Mouse (Mus musculus) neural tube, embryonic 12.5 days (tissue): ENCODE measurements around the gene Ccdc115. TPM values are rescaled to one million over a fixed set of nuclear protein-coding genes. Genes with fewer than 3 reads are reported as not detected.

ENCODE experiments used
- ATAC-seq: fragments of 200-750 bp; cut with Nextera tagmentation; 2 replicates; pipeline ENCODE4 v1.8.0; 2017; ENCODE audit warnings: low read depth, mild to moderate bottlenecking, moderate TSS enrichment, moderate library complexity; ENCODE audit not compliant: low FRiP score
- H3K27ac ChIP-seq: fragments of 300-500 bp; sonication (generic); 2 replicates; pipeline ENCODE4 v1.5.1; 2016
- H3K27me3 ChIP-seq: fragments of 300-500 bp; sonication (generic); replicated peaks from 2 replicates; pipeline ENCODE4 v1.6.1; 2016; ENCODE audit warnings: mild to moderate bottlenecking
- H3K36me3 ChIP-seq: fragments of 300-500 bp; sonication (generic); 2 replicates; pipeline ENCODE4 v1.6.1; 2016; ENCODE audit warnings: mild to moderate bottlenecking
- H3K4me1 ChIP-seq: fragments of 300-500 bp; sonication (generic); 2 replicates; pipeline ENCODE4 v1.6.1; 2016
- H3K4me2 ChIP-seq: fragments of 300-500 bp; sonication (generic); replicated peaks from 2 replicates; pipeline ENCODE4 v1.6.1; 2016; ENCODE audit warnings: mild to moderate bottlenecking
- H3K4me3 ChIP-seq: fragments of 300-500 bp; sonication (generic); 2 replicates; pipeline ENCODE4 v1.5.1; 2016
- H3K9ac ChIP-seq: fragments of 300-500 bp; sonication (generic); 2 replicates; pipeline ENCODE4 v1.6.1; 2016; ENCODE audit warnings: mild to moderate bottlenecking
- H3K9me3 ChIP-seq: fragments of 300-500 bp; sonication (generic); 2 replicates; pipeline ENCODE4 v1.6.1; 2016; ENCODE audit warnings: mild to moderate bottlenecking
- WGBS: fragments of 180-500 bp; shearing (Covaris S2); methylation state at CpG from one replicate; pipeline ENCODE4 v1.1.7; 2016; 5-methylcytosine and 5-hydroxymethylcytosine counted together
- polyA plus RNA-seq: library from polyadenylated mRNA; unstranded; fragments of >200 nt; fragmentation: Nextera tagmentation; extraction: Ambion mirVana; gene quantifications from 2 replicates; pipeline ENCODE4 v1.2.1, GENCODE M21; 2016

Gene Ccdc115
- polyA plus RNA-seq, 1 experiment from 2014 or later = 64.1 TPM

GRCm38 (mm10) chr1:34435371-34436120, 3.9 kb downstream of the Ccdc115 start:
- H3K27ac ChIP-seq = no peak overlapping the region
- peaks cover 13% of the 10 kb centered on the region for H3K9me3 ChIP-seq
- WGBS = 34% methylated on average over 8 of the region's 8 CpGs
- peak overlapping the region; percentile 50 for H3K4me3 ChIP-seq
- H3K4me1 ChIP-seq = peaks cover 14% of the 10 kb centered on the region
- peak overlapping the region; percentile 67 for H3K9ac ChIP-seq
- H3K36me3 ChIP-seq = peaks cover 14% of the 10 kb centered on the region
- no peak for ATAC-seq
- no peaks in the 10 kb centered on the region for H3K27me3 ChIP-seq
- H3K4me2 ChIP-seq = peak overlapping the region; percentile 53

- ATAC-seq = 0 out of 2 replicates have a peak, but pooled peaks have one; percentile 7
- Histone ChIP-seq H3K4me1 (peaks cover 10% of the 10 kb centered on the region), H3K27me3 (no peaks in the 10 kb centered on the region), H3K9ac (peak overlapping the region; percentile 67), H3K27ac (no peak overlapping the region), H3K9me3 (peaks cover 21% of the 10 kb centered on the region), H3K4me2 (peak overlapping the region; percentile 53), H3K36me3 (peaks cover 15% of the 10 kb centered on the region), H3K4me3 (peak overlapping the region; percentile 50)
- WGBS = under 1% methylated on average over 30 of the region's 30 CpGs
Observed at GRCm38 (mm10) chr1:34434660-34435160, 4.8 kb downstream of the Ccdc115 start.

- Histone ChIP-seq H3K4me1 (peaks cover 10% of the 10 kb centered on the region), H3K27ac (no peak overlapping the region), H3K4me2 (peak overlapping the region; percentile 53), H3K27me3 (no peaks in the 10 kb centered on the region), H3K36me3 (peaks cover 15% of the 10 kb centered on the region), H3K9me3 (peaks cover 24% of the 10 kb centered on the region), H3K9ac (peak overlapping the region; percentile 26; the same call in 1 of the 2 replicates), H3K4me3 (peak overlapping the region; percentile 50)
- WGBS = 14% methylated on average over 19 of the region's 19 CpGs
- no peak for ATAC-seq
Observed at GRCm38 (mm10) chr1:34433891-34434521, 5.5 kb downstream of the Ccdc115 start.

GRCm38 (mm10) chr1:34432776-34433481, 6.5 kb downstream of the Ccdc115 start:
- ATAC-seq = peak; percentile 54
- H3K4me1 ChIP-seq = peaks cover 5% of the 10 kb centered on the region; the same call in 1 of the 2 replicates
- H3K9ac ChIP-seq = peak overlapping the region; percentile 54
- 3% methylated on average over 35 of the region's 35 CpGs for WGBS
- peak overlapping the region; percentile 38; the same call in 1 of the 2 replicates for H3K27ac ChIP-seq
- no peaks in the 10 kb centered on the region for H3K27me3 ChIP-seq
- H3K4me2 ChIP-seq = peak overlapping the region; percentile 65
- H3K9me3 ChIP-seq = peaks cover 24% of the 10 kb centered on the region
- peak overlapping the region; percentile 38 for H3K4me3 ChIP-seq
- peaks cover 15% of the 10 kb centered on the region for H3K36me3 ChIP-seq

GRCm38 (mm10) chr1:34432411-34432775, 7.1 kb downstream of the Ccdc115 start:
- ATAC-seq = no peak
- peak overlapping the region; percentile 38 for H3K4me3 ChIP-seq
- peaks cover 27% of the 10 kb centered on the region for H3K9me3 ChIP-seq
- H3K4me1 ChIP-seq = peaks cover 5% of the 10 kb centered on the region; the same call in 1 of the 2 replicates
- no peaks in the 10 kb centered on the region for H3K27me3 ChIP-seq
- peak overlapping the region; percentile 65 for H3K4me2 ChIP-seq
- WGBS = 31% methylated on average over 13 of the region's 13 CpGs
- H3K9ac ChIP-seq = no peak overlapping the region; the same call in 1 of the 2 replicates
- peaks cover 15% of the 10 kb centered on the region for H3K36me3 ChIP-seq
- no peak overlapping the region for H3K27ac ChIP-seq

GRCm38 (mm10) chr1:34431431-34431830, 8.0 kb downstream of the Ccdc115 start:
- Histone ChIP-seq H3K27me3 (no peaks in the 10 kb centered on the region), H3K9ac (no peak overlapping the region), H3K27ac (no peak overlapping the region), H3K9me3 (peaks cover 31% of the 10 kb centered on the region), H3K36me3 (peaks cover 15% of the 10 kb centered on the region), H3K4me2 (no peak overlapping the region), H3K4me3 (no peak overlapping the region), H3K4me1 (peaks cover 5% of the 10 kb centered on the region; the same call in 1 of the 2 replicates)
- ATAC-seq = no peak
- 97% methylated on average over 9 of the region's 9 CpGs for whole genome bisulfite sequencing

DNA sequence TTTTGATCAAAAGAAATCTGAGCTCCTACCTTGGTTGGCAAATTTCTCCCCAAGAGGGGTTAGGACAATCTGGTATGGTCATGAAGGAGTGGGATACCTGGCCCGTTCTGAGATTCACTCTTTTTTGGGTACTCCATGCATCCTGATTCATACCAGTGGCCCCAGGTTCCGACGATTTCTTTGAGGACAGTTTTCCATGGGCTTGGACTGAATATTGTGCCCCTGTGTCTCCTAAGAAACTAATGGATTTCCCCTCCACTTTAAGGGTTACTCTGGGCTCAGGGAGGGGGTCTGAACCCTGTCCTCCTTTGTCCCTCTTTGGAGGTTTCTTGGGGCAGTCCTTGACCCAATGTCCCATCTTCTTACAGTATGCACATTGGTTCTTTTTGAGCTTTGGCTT, 8.5 kb downstream of the Ccdc115 start:
- Histone ChIP-seq H3K9me3 (peaks cover 31% of the 10 kb centered on the region), H3K4me1 (peaks cover 5% of the 10 kb centered on the region; the same call in 1 of the 2 replicates), H3K4me3 (no peak overlapping the region), H3K9ac (no peak overlapping the region), H3K4me2 (no peak overlapping the region), H3K27me3 (no peaks in the 10 kb centered on the region), H3K36me3 (peaks cover 15% of the 10 kb centered on the region), H3K27ac (no peak overlapping the region)
- no peak for ATAC-seq
- 95% methylated on average over 3 of the region's 3 CpGs for WGBS

- no peaks in the 10 kb centered on the region for H3K27me3 ChIP-seq
- peaks cover 5% of the 10 kb centered on the region; the same call in 1 of the 2 replicates for H3K4me1 ChIP-seq
- H3K36me3 ChIP-seq = peaks cover 15% of the 10 kb centered on the region
- peaks cover 31% of the 10 kb centered on the region for H3K9me3 ChIP-seq
- H3K4me3 ChIP-seq = no peak overlapping the region
- no peak overlapping the region for H3K27ac ChIP-seq
- H3K9ac ChIP-seq = no peak overlapping the region
- 93% methylated on average over 4 of the region's 4 CpGs for WGBS
- H3K4me2 ChIP-seq = no peak overlapping the region
- no peak for ATAC-seq
Observed at GRCm38 (mm10) chr1:34429281-34429680, 10.2 kb downstream of the Ccdc115 start.

GRCm38 (mm10) chr1:34428466-34428865, 11.0 kb downstream of the Ccdc115 start:
- no peak overlapping the region for H3K9ac ChIP-seq
- H3K4me2 ChIP-seq = no peak overlapping the region
- ATAC-seq = no peak
- peaks cover 31% of the 10 kb centered on the region for H3K9me3 ChIP-seq
- H3K36me3 ChIP-seq = peaks cover 15% of the 10 kb centered on the region
- no peak overlapping the region for H3K27ac ChIP-seq
- no peaks in the 10 kb centered on the region; the same call in 1 of the 2 replicates for H3K4me1 ChIP-seq
- WGBS = 90% methylated on average over 2 of the region's 2 CpGs
- H3K4me3 ChIP-seq = no peak overlapping the region
- H3K27me3 ChIP-seq = no peaks in the 10 kb centered on the region

DNA sequence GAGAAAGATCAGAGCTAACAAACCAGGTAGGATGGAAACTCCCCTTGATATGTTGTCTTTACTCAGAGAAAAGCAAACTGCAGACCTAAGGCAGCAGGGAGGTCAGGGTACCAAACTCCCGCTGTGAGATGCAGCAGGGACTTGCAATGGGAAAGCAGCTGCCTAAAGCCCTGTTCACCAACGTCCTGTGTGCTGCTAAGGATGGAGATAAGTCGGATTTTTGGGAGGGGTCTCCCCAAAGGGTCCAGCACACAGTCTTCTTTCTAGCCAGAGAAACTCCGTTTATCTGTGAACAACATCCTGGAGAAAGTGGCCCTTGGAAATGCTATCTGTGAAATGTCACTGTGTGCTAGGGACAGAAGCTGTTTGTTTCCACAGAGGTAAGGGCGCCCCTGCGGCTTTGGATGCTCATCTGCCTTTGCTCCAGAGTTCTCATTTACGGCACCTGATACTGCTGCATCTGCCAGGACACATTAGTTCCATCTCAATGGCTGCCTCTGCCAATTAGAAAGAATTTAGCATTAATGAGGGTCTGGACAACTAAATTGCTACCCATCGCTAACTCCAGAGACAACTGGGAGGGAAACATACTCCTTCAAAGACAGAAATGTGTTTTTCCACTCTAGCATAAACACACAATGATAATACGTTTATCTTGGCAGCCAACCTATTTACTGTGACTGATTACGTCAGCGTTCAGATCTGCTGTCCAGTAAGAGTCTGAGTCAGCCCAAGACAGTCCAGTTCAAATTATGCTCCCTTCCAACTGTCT, 40.1 kb downstream of the Ccdc115 start:
- H3K27ac ChIP-seq = no peak overlapping the region
- WGBS = 43% methylated on average over 11 of the region's 11 CpGs
- H3K4me3 ChIP-seq = no peak overlapping the region
- H3K4me2 ChIP-seq = no peak overlapping the region
- H3K36me3 ChIP-seq = no peaks in the 10 kb centered on the region
- ATAC-seq = peak; percentile 33; the same call in 1 of the 2 replicates
- H3K9me3 ChIP-seq = no peaks in the 10 kb centered on the region
- H3K9ac ChIP-seq = no peak overlapping the region
- H3K4me1 ChIP-seq = no peaks in the 10 kb centered on the region; the same call in 1 of the 2 replicates
- H3K27me3 ChIP-seq = no peaks in the 10 kb centered on the region

DNA sequence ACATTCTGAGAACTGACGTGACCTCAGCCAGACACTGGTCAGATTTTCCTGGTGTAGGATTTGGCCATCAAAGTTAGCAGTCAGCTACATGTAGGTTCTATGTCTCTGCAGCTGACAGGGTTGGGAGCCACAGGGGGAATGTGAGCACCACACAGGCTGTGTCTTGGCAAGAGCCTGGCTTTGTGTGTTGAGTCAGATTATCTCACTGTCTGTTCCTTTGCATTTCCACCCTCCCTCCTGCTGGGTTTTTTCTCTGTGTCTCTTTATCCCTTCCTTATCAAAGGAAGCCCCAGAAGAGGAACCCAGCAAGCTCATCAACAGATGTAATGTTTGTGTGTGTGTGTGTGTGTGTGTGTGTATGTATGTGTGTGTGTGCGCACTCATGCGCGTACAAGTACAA, 43.2 kb downstream of the Ccdc115 start:
- Histone ChIP-seq H3K4me3 (no peak overlapping the region), H3K4me1 (no peaks in the 10 kb centered on the region; the same call in 1 of the 2 replicates), H3K9me3 (no peaks in the 10 kb centered on the region), H3K36me3 (no peaks in the 10 kb centered on the region), H3K4me2 (no peak overlapping the region), H3K27me3 (no peaks in the 10 kb centered on the region), H3K9ac (no peak overlapping the region), H3K27ac (no peak overlapping the region)
- 92% methylated on average over 4 of the region's 4 CpGs for WGBS
- ATAC-seq = no peak
